Mouse (Mus musculus) forebrain, embryonic 14.5 days (tissue): ENCODE measurements around the gene Mrps11. TPM values are rescaled to one million over a fixed set of nuclear protein-coding genes. Genes with fewer than 3 reads are reported as not detected.

Source experiments
- polyA plus RNA-seq: library from polyadenylated mRNA; unstranded; fragments of >200 nt; fragmentation: Nextera tagmentation; extraction: Ambion mirVana; gene quantifications from 2 replicates; pipeline ENCODE4 v1.2.1, GENCODE M21; 2014

Mrps11 gene
- polyA plus RNA-seq, 1 experiment from 2014 or later, result 88.2 TPM

Other genes starting within 250 kb of the Mrps11 start
- 16.4 and 21.6 TPM in 2 replicates for gene Ntrk3, start 45.1 kb upstream of the Mrps11 start, polyA plus RNA-seq
- gene Mrpl46, start 412 bp downstream of the Mrps11 start, polyA plus RNA-seq, result 65.2 and 71.4 TPM in 2 replicates
- gene Det1, start 64.1 kb downstream of the Mrps11 start, polyA plus RNA-seq, result 18.7 and 20.5 TPM in 2 replicates
- gene Aen, start 112.7 kb downstream of the Mrps11 start, polyA plus RNA-seq, result 42.2 and 44.0 TPM in 2 replicates
- gene Isg20, start 130.3 kb downstream of the Mrps11 start, polyA plus RNA-seq, result 0.65 and 1.6 TPM in 2 replicates